Mouse (Mus musculus) liver, embryonic 16.5 days (tissue): Measurements from ENCODE around the gene 4930544D05Rik. TPM values are rescaled to one million over a fixed set of nuclear protein-coding genes. Genes with fewer than 3 reads are reported as not detected.
A peak's percentile ranks its signal among the peaks of the same experiment; 100 is the strongest.

Experiments used
- ATAC-seq: fragments of 200-750 bp; cut with Nextera tagmentation; 2 replicates; pipeline ENCODE4 v1.8.0; 2017; ENCODE audit warnings: low read depth, mild to moderate bottlenecking, moderate number of reproducible peaks, moderate library complexity
- H3K27ac ChIP-seq: fragments of 300-500 bp; sonication (generic); 2 replicates; pipeline ENCODE4 v1.5.1; 2014; ENCODE audit warnings: mild to moderate bottlenecking, low read length
- H3K27me3 ChIP-seq: fragments of 300-500 bp; sonication (generic); 2 replicates; pipeline ENCODE4 v1.6.1; 2014; ENCODE audit warnings: low read depth, low read length, mixed read lengths; ENCODE audit not compliant: control insufficient read depth, insufficient read depth
- H3K36me3 ChIP-seq: fragments of 300-500 bp; sonication (generic); 2 replicates; pipeline ENCODE4 v1.6.1; 2014; ENCODE audit warnings: mild to moderate bottlenecking; ENCODE audit not compliant: control insufficient read depth, insufficient read depth
- H3K4me1 ChIP-seq: fragments of 300-500 bp; sonication (generic); 2 replicates; pipeline ENCODE4 v1.6.1; 2014; ENCODE audit warnings: low read depth, low read length, mixed read lengths; ENCODE audit not compliant: control insufficient read depth
- H3K4me2 ChIP-seq: fragments of 300-500 bp; sonication (generic); 2 replicates; pipeline ENCODE4 v1.6.1; 2014; ENCODE audit warnings: low read depth, low read length, mixed read lengths
- H3K4me3 ChIP-seq: fragments of 300-500 bp; sonication (generic); 2 replicates; pipeline ENCODE4 v1.5.1; 2014; ENCODE audit warnings: low read depth, mild to moderate bottlenecking, low read length
- H3K9ac ChIP-seq: fragments of 300-500 bp; sonication (generic); 2 replicates; pipeline ENCODE4 v1.6.1; 2014; ENCODE audit warnings: low read depth, low read length
- H3K9me3 ChIP-seq: fragments of 300-500 bp; sonication (generic); replicated peaks from 2 replicates; pipeline ENCODE4 v1.6.1; 2016; ENCODE audit warnings: low read length; ENCODE audit not compliant: control insufficient read depth
- WGBS: fragments of 180-500 bp; shearing (Covaris S2); extraction: QIAGEN DNeasy Blood & Tissue Kit; methylation state at CpG from one replicate; pipeline ENCODE4 v1.1.7; 2014; ENCODE audit not compliant: insufficient replicate concordance; 5-methylcytosine and 5-hydroxymethylcytosine counted together
- polyA plus RNA-seq: library from polyadenylated mRNA; unstranded; fragments of >200 nt; fragmentation: Nextera tagmentation; extraction: Ambion mirVana; gene quantifications from 2 replicates; pipeline ENCODE4 v1.2.1, GENCODE M21; 2015

4930544D05Rik gene
- polyA plus RNA-seq, 1 experiment from 2014 or later: not detected

DNA sequence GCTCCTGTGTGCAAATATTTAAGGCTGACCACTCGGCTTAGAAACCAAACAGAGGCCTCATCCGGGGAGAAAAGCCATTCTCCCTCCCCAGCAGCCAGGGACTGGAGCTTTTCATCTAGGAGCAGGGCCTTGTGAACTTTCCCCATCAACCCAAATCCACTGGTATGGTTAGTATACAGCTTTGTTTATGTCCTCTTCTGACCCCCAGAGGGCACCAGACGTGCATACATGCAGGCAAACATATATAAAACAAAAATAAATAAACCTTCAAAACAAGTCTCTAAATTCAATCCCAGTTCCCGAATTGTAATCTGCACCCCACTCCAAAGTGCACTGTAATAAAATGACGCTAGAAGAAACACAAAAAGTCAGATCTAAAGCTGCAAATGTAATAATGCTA, 13.9 kb downstream of the 4930544D05Rik start:
- no peak overlapping the region for H3K4me2 ChIP-seq
- H3K9me3 ChIP-seq: no peaks in the 10 kb centered on the region
- H3K27ac ChIP-seq: no peak overlapping the region
- no peaks in the 10 kb centered on the region for H3K4me1 ChIP-seq
- H3K36me3 ChIP-seq: no peaks in the 10 kb centered on the region
- WGBS: 32% methylated on average over 5 of the region's 5 CpGs
- no peak overlapping the region for H3K9ac ChIP-seq
- ATAC-seq: no peak
- H3K4me3 ChIP-seq: no peak overlapping the region
- no peaks in the 10 kb centered on the region for H3K27me3 ChIP-seq

DNA sequence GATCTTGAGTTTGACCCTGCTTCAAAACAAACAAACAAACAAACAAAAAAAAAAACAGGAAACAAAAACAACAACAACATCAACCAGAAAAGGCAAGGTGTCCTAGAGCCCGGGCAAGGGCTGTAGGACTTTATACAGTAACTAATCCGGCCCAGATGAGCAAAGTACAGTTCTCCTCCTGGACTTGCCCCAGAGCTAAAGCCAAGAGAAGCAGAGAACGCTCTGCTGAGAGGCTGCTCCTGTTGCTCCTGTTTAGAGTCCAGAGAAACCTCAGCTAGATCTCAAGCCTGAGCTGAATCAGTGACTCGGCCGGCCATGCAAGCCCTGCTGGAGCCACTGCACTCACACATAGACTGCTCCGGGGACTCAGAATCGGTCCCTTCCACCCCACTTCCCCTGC, 14.5 kb downstream of the 4930544D05Rik start:
- no peak overlapping the region for H3K27ac ChIP-seq
- H3K9me3 ChIP-seq: no peaks in the 10 kb centered on the region
- no peak overlapping the region for H3K4me3 ChIP-seq
- no peak overlapping the region for H3K4me2 ChIP-seq
- no peak overlapping the region for H3K9ac ChIP-seq
- WGBS: 25% methylated on average over 7 of the region's 7 CpGs
- H3K4me1 ChIP-seq: no peaks in the 10 kb centered on the region
- H3K36me3 ChIP-seq: no peaks in the 10 kb centered on the region
- ATAC-seq: no peak
- no peaks in the 10 kb centered on the region for H3K27me3 ChIP-seq

DNA sequence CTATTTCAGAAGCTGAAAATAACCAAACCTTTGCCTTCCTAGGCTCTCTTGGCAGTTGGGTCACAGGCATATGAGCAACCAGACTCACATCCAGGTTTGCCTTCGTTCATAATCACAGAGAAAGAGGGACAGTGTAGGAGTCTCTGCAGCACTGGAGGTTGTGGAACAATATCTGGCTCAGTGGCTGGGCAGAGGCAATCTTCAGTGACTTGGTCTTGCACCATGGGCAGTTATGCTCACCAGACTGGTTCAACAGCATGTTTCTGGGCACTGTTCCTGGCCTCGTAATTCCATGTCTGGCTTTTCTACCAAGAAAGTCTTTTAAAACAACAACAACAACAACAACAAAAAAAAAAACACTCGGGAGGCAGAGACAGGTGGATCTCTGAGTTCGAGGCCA, 20.0 kb downstream of the 4930544D05Rik start:
- Histone ChIP-seq H3K4me1 (peaks cover 26% of the 10 kb centered on the region), H3K36me3 (no peaks in the 10 kb centered on the region), H3K4me2 (no peak overlapping the region), H3K9me3 (no peaks in the 10 kb centered on the region), H3K27me3 (no peaks in the 10 kb centered on the region), H3K9ac (no peak overlapping the region), H3K27ac (no peak overlapping the region), H3K4me3 (no peak overlapping the region)
- WGBS: 74% methylated on average over 4 of the region's 4 CpGs
- ATAC-seq: no peak

DNA sequence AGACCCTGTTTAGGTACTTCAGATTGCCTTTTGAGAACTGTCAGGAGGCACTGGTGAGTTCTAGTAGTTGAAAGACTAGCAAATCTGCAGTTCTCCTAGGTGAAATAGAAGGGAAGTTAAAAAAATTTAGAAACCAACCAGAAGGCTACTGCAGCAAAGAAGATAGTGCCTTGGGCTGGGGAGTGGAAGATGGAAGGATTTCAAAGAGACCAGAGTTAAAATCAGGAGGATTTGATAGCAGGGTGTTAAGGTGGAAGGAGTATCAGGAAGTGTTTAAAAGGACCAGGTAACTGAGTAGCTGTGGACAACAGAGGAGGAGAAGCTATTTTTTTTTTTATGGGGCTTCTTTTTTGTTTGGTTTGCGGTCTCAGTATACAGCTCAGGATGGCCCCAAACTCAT, 22.1 kb downstream of the 4930544D05Rik start:
- peaks cover 26% of the 10 kb centered on the region for H3K4me1 ChIP-seq
- no peaks in the 10 kb centered on the region for H3K27me3 ChIP-seq
- H3K27ac ChIP-seq: peak overlapping the region; percentile 84; the same call in 1 of the 2 replicates
- ATAC-seq: no peak
- no peak overlapping the region for H3K4me3 ChIP-seq
- H3K9ac ChIP-seq: no peak overlapping the region
- no peaks in the 10 kb centered on the region for H3K9me3 ChIP-seq
- no peaks in the 10 kb centered on the region for H3K36me3 ChIP-seq
- WGBS: 81% methylated on average over 1 of the region's 1 CpGs
- H3K4me2 ChIP-seq: no peak overlapping the region

DNA sequence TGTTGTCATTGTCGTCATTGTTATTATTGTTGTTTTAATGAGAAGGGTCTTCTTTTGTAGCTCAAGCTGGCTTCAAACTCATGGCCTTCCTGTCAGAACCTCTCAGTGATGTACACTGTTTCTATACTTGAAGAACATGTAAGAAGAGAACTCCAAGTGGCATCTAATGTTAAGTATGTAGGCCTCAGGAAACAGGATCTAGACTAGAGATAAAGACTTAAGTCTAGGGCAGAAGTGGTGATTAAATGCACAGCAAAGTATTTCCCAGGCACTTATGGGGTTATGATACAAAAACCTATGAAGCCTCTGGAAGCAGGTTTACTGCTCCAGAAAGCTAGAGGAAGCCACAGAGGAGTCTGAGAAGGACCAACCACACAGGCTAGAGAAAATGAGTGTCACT, 22.6 kb downstream of the 4930544D05Rik start:
- no peaks in the 10 kb centered on the region for H3K27me3 ChIP-seq
- H3K4me1 ChIP-seq: peaks cover 26% of the 10 kb centered on the region
- WGBS: 45% methylated on average over 1 of the region's 1 CpGs
- H3K4me2 ChIP-seq: peak overlapping the region; percentile 56
- ATAC-seq: no peak
- peak overlapping the region; percentile 52; the same call in 1 of the 2 replicates for H3K9ac ChIP-seq
- no peaks in the 10 kb centered on the region for H3K9me3 ChIP-seq
- H3K36me3 ChIP-seq: no peaks in the 10 kb centered on the region
- peak overlapping the region; percentile 27 for H3K4me3 ChIP-seq
- peak overlapping the region; percentile 84 for H3K27ac ChIP-seq

DNA sequence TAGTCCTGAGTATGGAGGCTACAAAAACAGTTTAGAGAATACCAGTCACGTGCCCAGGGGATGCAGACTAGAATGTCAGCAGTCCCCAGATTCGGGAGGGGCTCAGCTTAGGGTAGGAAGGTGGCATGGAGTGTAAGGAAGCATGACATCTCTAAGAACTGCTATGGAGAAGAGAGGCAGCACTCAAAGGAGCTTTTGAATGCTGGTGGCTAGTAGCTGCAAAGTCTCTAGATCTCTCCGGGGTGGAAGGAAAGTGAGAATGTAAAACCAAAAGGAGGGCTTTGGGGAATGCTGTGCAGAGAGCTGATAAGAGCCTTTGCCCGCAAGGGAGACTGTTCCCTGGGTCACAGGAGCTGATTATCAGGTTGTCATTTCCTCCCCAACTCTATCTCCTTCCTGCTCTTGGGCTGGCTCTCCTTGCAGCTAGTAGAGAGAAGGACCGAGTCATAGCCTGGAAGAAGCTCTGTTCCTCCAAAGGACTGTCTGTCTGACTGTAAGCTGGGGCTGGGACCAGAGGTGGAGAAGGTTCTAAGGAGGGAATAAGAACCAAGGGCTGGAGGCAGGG, 23.1 kb downstream of the 4930544D05Rik start, which contains the start of gene Gp1ba:
Gene Gp1ba, plus strand, starts transcription at position 409 of the 565 bp plus-strand sequence.
- Histone ChIP-seq H3K36me3 (no peaks in the 10 kb centered on the region; the same call in 1 of the 2 replicates), H3K27me3 (no peaks in the 10 kb centered on the region), H3K4me1 (peaks cover 26% of the 10 kb centered on the region), H3K9ac (peak within 1 kb of the TSS; percentile 52), H3K9me3 (no peaks in the 10 kb centered on the region), H3K4me3 (peak within 1 kb of the TSS; percentile 27), H3K4me2 (peak within 1 kb of the TSS; percentile 56), H3K27ac (peak within 1 kb of the TSS; percentile 84)
- ATAC-seq: peak; percentile 88
- 7% methylated on average over 5 of the region's 5 CpGs for WGBS

DNA sequence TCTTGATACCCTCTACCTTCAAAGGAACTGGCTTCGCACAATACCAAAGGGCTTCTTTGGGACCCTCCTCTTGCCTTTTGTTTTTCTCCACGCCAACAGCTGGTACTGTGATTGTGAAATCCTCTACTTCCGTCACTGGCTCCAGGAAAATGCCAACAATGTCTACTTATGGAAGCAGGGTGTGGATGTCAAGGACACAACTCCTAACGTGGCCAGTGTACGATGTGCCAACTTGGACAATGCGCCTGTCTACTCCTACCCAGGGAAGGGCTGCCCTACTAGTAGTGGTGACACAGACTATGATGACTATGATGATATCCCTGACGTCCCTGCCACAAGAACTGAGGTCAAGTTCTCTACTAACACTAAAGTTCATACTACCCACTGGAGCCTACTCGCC, 24.3 kb downstream of the 4930544D05Rik start:
- Histone ChIP-seq H3K27me3 (no peaks in the 10 kb centered on the region), H3K4me1 (peaks cover 26% of the 10 kb centered on the region), H3K9me3 (no peaks in the 10 kb centered on the region), H3K36me3 (peaks cover 11% of the 10 kb centered on the region), H3K4me2 (0 out of 2 replicates have a peak overlapping the region, but pooled peaks have one; percentile 56), H3K9ac (no peak overlapping the region), H3K4me3 (no peak overlapping the region), H3K27ac (no peak overlapping the region)
- ATAC-seq: no peak
- WGBS: 70% methylated on average over 8 of the region's 8 CpGs

DNA sequence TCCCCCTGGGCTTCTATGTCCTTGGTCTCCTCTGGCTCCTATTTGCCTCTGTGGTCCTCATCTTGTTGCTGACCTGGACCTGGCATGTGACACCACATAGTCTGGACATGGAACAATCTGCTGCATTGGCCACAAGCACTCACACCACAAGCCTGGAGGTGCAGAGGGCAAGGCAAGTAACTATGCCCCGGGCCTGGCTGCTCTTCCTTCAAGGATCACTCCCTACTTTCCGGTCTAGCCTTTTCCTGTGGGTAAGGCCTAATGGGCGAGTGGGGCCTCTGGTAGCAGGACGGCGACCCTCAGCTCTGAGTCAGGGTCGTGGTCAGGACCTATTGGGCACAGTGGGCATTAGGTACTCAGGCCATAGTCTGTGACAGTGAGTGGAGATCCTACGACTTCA, 25.6 kb downstream of the 4930544D05Rik start:
- H3K27me3 ChIP-seq: no peaks in the 10 kb centered on the region
- ATAC-seq: no peak
- 54% methylated on average over 7 of the region's 7 CpGs for WGBS
- H3K27ac ChIP-seq: no peak overlapping the region
- no peak overlapping the region for H3K4me2 ChIP-seq
- no peak overlapping the region for H3K9ac ChIP-seq
- H3K4me1 ChIP-seq: peaks cover 39% of the 10 kb centered on the region
- H3K36me3 ChIP-seq: peaks cover 13% of the 10 kb centered on the region
- H3K4me3 ChIP-seq: no peak overlapping the region
- H3K9me3 ChIP-seq: no peaks in the 10 kb centered on the region

DNA sequence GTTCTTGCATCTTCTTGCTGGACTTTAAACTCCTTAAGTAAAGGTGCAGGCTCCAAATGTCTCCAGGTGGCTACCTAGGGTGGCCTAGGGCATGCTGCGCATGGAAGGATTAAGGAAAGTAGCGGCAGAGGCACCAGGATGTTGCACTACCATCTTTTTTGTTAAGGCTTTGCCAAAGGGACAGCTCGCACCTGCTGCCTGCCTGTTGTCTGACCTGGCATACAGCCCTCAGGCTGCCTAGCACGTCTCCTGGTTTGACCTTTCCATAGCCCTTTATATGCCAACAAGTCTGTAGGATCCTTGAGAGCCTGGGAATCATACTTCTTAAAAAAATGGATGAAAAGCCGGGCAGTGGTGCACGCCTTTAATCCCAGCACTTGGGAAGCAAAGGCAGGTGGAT, 27.4 kb downstream of the 4930544D05Rik start:
- H3K36me3 ChIP-seq: peaks cover 13% of the 10 kb centered on the region
- no peaks in the 10 kb centered on the region for H3K27me3 ChIP-seq
- no peak overlapping the region for H3K27ac ChIP-seq
- H3K4me2 ChIP-seq: no peak overlapping the region
- 81% methylated on average over 6 of the region's 6 CpGs for WGBS
- H3K9ac ChIP-seq: no peak overlapping the region
- no peak for ATAC-seq
- H3K4me1 ChIP-seq: peaks cover 36% of the 10 kb centered on the region
- H3K4me3 ChIP-seq: no peak overlapping the region
- no peaks in the 10 kb centered on the region for H3K9me3 ChIP-seq
